Mouse (Mus musculus) G1E (cell line): ENCODE results near the gene Sstr3. TPM values are rescaled to one million over a fixed set of nuclear protein-coding genes. Genes with fewer than 3 reads are reported as not detected.
A peak's percentile ranks its signal among the peaks of the same experiment; 100 is the strongest.

Experiments
- ATAC-seq: 2 replicates; pipeline ENCODE4 v1.8.0; 2016; ENCODE audit warnings: mild to moderate bottlenecking; ENCODE audit not compliant: insufficient number of reproducible peaks, poor library complexity, low FRiP score, severe bottlenecking; ENCODE audit errors: extremely low read depth
- DNase-seq: peaks from one replicate; pipeline ENCODE4 v3.0.0; 2012; ENCODE audit warnings: low spot score
- H3K27me3 ChIP-seq: 2 replicates; pipeline ENCODE4 v1.6.1; 2012; ENCODE audit warnings: mild to moderate bottlenecking, low read length, inconsistent platforms; ENCODE audit not compliant: insufficient read depth
- H3K36me3 ChIP-seq: replicated peaks from 2 replicates; pipeline ENCODE3; 2012; ENCODE audit warnings: mild to moderate bottlenecking, inconsistent platforms
- H3K4me1 ChIP-seq: 2 replicates; pipeline ENCODE4 v1.6.1; 2012; ENCODE audit warnings: low read depth, low read length, inconsistent platforms, mixed read lengths; ENCODE audit not compliant: insufficient read depth
- H3K4me3 ChIP-seq: 2 replicates; pipeline ENCODE4 v1.5.1; 2012; ENCODE audit warnings: low read depth, mild to moderate bottlenecking, inconsistent platforms, low read length, moderate library complexity, mixed read lengths
- H3K9me3 ChIP-seq: replicated peaks from 2 replicates; pipeline ENCODE4 v1.6.1; 2012; ENCODE audit warnings: inconsistent platforms
- CTCF ChIP-seq: IDR thresholded peaks from 2 replicates; pipeline ENCODE4 v1.5.1; 2012; ENCODE audit warnings: low read depth, low read length, inconsistent platforms, mixed read lengths
- GATA1 ChIP-seq: IDR thresholded peaks from 2 replicates; pipeline ENCODE4 v1.6.1; 2012; ENCODE audit warnings: borderline replicate concordance, low read length, inconsistent platforms, mixed read lengths
- GATA2 ChIP-seq: IDR thresholded peaks from 2 replicates; pipeline ENCODE4 v1.6.1; 2012; ENCODE audit warnings: low read depth, low read length, inconsistent platforms, borderline replicate concordance
- POLR2AphosphoS5 ChIP-seq: IDR thresholded peaks from 2 replicates; pipeline ENCODE4 v1.6.1; 2012; ENCODE audit warnings: low read depth, low read length, inconsistent platforms; ENCODE audit not compliant: insufficient replicate concordance
- TAL1 ChIP-seq: conservative IDR thresholded peaks from 2 replicates; pipeline ENCODE4 v1.6.1; 2012; ENCODE audit warnings: low read depth, low read length, inconsistent platforms, mixed read lengths
- polyA plus RNA-seq: library from polyadenylated mRNA; stranded (reverse); fragments of >175 nt; gene quantifications from 2 replicates; pipeline ENCODE4 v1.2.3, GENCODE M21; 2012
- total RNA-seq, 2 experiments: library from RNA; stranded (forward) in 1 of 2; stranded (reverse) in 1 of 2; fragments of 200-1000 nt in 1 of 2; fragments of >200 nt in 1 of 2; fragmentation: Nextera tagmentation in 1 of 2; gene quantifications; 2 replicates each; pipeline ENCODE4 v1.2.3; 2014 to 2017

Gene Sstr3
- total and polyA plus RNA-seq, 3 experiments, result 0.05 TPM; not detected in 2

GRCm38 (mm10) chr15:78572658-78573397 lies 28.3 kb upstream of the Sstr3 start, which contains the start of gene Rac2:
Gene Rac2 (minus strand): TSS chr15:78572783.
- peaks cover 78% of the 10 kb centered on the region for H3K4me1 ChIP-seq
- peak; percentile 59 for ATAC-seq
- DNase-seq, result peak; percentile 94
- no peaks in the 10 kb centered on the region for H3K27me3 ChIP-seq
- H3K4me3 ChIP-seq, result peak within 1 kb of the TSS; percentile 83
- no peaks in the 10 kb centered on the region for H3K9me3 ChIP-seq
- TF ChIP-seq GATA1, result no peak
- no peak for TF ChIP-seq GATA2
- TF ChIP-seq CTCF, result no peak
- H3K36me3 ChIP-seq, result peaks cover 56% of the 10 kb centered on the region

DNA sequence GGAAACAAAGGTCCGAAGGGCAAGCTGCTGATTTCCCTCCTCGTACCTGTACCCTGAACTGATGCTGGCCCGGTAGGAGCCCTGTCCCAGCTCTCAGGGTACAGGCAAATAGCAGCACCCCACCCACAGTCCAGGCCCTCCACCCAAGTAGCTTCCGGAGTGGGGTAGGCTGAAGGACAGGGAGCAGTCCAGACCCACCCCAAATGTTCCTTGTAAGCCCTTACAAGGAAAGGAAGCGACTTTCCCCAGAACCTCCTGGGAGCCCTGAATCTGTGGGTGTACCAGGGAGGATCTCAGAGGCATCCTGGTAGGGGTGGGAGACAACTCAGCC lies 27.8 kb upstream of the Sstr3 start:
- no peaks in the 10 kb centered on the region for H3K9me3 ChIP-seq
- H3K4me1 ChIP-seq, result peaks cover 81% of the 10 kb centered on the region
- TF ChIP-seq TAL1, result no peak
- no peak for TF ChIP-seq GATA2
- TF ChIP-seq GATA1, result no peak
- TF ChIP-seq CTCF, result no peak
- no peak for TF ChIP-seq POLR2AphosphoS5
- peak overlapping the region; percentile 83 for H3K4me3 ChIP-seq
- DNase-seq, result no peak
- peaks cover 57% of the 10 kb centered on the region for H3K36me3 ChIP-seq
- no peaks in the 10 kb centered on the region for H3K27me3 ChIP-seq
- no peak for ATAC-seq

- TF ChIP-seq TAL1 (peak; percentile 84), GATA2 (peak; percentile 53; the same call in 1 of the 2 replicates), POLR2AphosphoS5 (no peak), CTCF (no peak)
- Histone ChIP-seq H3K9me3 (no peaks in the 10 kb centered on the region), H3K36me3 (peaks cover 62% of the 10 kb centered on the region), H3K4me3 (peak overlapping the region; percentile 83), H3K27me3 (no peaks in the 10 kb centered on the region), H3K4me1 (peaks cover 84% of the 10 kb centered on the region)
- ATAC-seq (peak; percentile 73), DNase-seq (peak; percentile 88)
Measured at GRCm38 (mm10) chr15:78571554-78572269, 27.2 kb upstream of the Sstr3 start.

GRCm38 (mm10) chr15:78570170-78570569 lies 25.7 kb upstream of the Sstr3 start:
- H3K4me1 ChIP-seq, result peaks cover 86% of the 10 kb centered on the region
- H3K4me3 ChIP-seq, result peak overlapping the region; percentile 83; the same call in 1 of the 2 replicates
- H3K9me3 ChIP-seq, result no peaks in the 10 kb centered on the region
- no peak for DNase-seq
- no peak for TF ChIP-seq POLR2AphosphoS5
- TF ChIP-seq GATA1, result no peak
- no peak for TF ChIP-seq TAL1
- no peak for TF ChIP-seq CTCF
- TF ChIP-seq GATA2, result no peak
- peaks cover 70% of the 10 kb centered on the region for H3K36me3 ChIP-seq
- H3K27me3 ChIP-seq, result no peaks in the 10 kb centered on the region
- ATAC-seq, result no peak

GRCm38 (mm10) chr15:78567608-78568120 lies 23.2 kb upstream of the Sstr3 start:
- ATAC-seq (no peak), DNase-seq (no peak)
- Histone ChIP-seq H3K9me3 (no peaks in the 10 kb centered on the region), H3K4me1 (peaks cover 94% of the 10 kb centered on the region), H3K36me3 (peaks cover 89% of the 10 kb centered on the region), H3K4me3 (peak overlapping the region; percentile 30; the same call in 1 of the 2 replicates), H3K27me3 (no peaks in the 10 kb centered on the region)
- no peak for TF ChIP-seq GATA1
- no peak for TF ChIP-seq CTCF
- no peak for TF ChIP-seq GATA2
- no peak for TF ChIP-seq TAL1
- TF ChIP-seq POLR2AphosphoS5, result no peak

DNA sequence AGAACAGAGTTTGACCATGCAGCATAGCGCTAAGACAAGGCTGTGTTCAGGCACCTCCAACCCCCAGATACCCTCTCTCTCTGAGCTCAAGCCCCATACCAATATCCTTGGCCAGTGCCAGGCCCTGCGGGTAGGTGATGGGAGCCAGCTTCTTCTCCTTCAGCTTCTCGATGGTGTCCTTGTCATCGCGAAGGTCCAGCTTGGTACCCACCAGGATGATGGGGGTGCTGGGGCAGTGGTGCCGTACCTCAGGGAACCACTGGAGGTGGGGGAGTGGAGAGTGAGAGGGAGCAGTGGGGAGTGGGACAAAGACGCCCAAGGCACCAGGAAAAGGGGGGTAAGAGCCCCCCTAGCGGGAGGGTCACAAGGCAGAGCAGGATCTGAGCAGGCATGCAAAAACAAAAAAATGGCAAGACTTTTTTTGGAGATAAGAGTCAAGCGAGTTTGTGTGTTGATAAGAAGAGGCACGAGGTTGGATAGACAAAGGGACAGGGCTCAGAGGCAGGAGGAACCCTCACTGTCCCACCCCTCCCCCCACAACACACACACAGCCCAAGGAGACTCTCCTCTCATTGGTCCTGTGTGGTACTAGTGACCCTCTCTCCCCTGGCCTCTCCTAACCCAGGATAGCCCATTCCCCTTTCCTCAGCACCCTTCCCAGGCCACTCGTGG lies 20.4 kb upstream of the Sstr3 start:
- H3K9me3 ChIP-seq, result no peaks in the 10 kb centered on the region
- TF ChIP-seq GATA2, result no peak
- TF ChIP-seq TAL1, result peak; percentile 57; the same call in 1 of the 2 replicates
- H3K27me3 ChIP-seq, result no peaks in the 10 kb centered on the region
- H3K4me3 ChIP-seq, result peak overlapping the region; percentile 63; the same call in 1 of the 2 replicates
- DNase-seq (peak; percentile 68), ATAC-seq (peak; percentile 68)
- peaks cover 97% of the 10 kb centered on the region for H3K4me1 ChIP-seq
- peaks cover 97% of the 10 kb centered on the region for H3K36me3 ChIP-seq
